Mouse (Mus musculus) CH12.LX (cell line): ENCODE results near the gene Grid1. TPM values are rescaled to one million over a fixed set of nuclear protein-coding genes. Genes with fewer than 3 reads are reported as not detected.

Experiments
- DNase-seq: peaks from one replicate; pipeline ENCODE4 v3.0.0-alpha.2; 2013; ENCODE audit errors: extremely low read depth
- H3K27ac ChIP-seq: 2 replicates; pipeline ENCODE4 v1.5.1; 2012; ENCODE audit warnings: low read depth, mild to moderate bottlenecking, control low read depth, moderate library complexity; ENCODE audit not compliant: insufficient read depth
- H3K27me3 ChIP-seq: replicated peaks from 2 replicates; pipeline ENCODE3; 2012; ENCODE audit warnings: inconsistent platforms
- H3K36me3 ChIP-seq, 2 experiments: replicated peaks in 1 of 2; 2 replicates each; pipeline versions ENCODE3 to v1.6.1; 2012; ENCODE audit warnings: inconsistent platforms in 1 of 2, low read length in 1 of 2, mild to moderate bottlenecking in 1 of 2, mixed read lengths in 1 of 2, moderate library complexity in 1 of 2; ENCODE audit not compliant: control insufficient read depth in 1 of 2, insufficient read depth in 1 of 2
- H3K4me1 ChIP-seq, 2 experiments: 2 replicates each; pipeline ENCODE4 v1.6.1; 2012; ENCODE audit warnings: inconsistent platforms in 1 of 2, moderate library complexity in 1 of 2; ENCODE audit not compliant: insufficient read depth in 2 of 2, control insufficient read depth in 1 of 2
- H3K4me2 ChIP-seq: 2 replicates; pipeline ENCODE4 v1.6.1; 2012; ENCODE audit warnings: low read depth, mild to moderate bottlenecking, control low read depth; ENCODE audit not compliant: poor library complexity, insufficient read depth, severe bottlenecking
- H3K4me3 ChIP-seq, 3 experiments: fragments of 150-350 bp in 1 of 3; sonication (generic) in 1 of 3; replicated peaks in 1 of 3; 2 replicates each; pipeline versions ENCODE3 to v1.5.1; 2011 to 2012; ENCODE audit warnings: low read depth in 2 of 3, low read length in 2 of 3, mild to moderate bottlenecking in 2 of 3, moderate library complexity in 2 of 3, control low read depth in 1 of 3, improper control_type of control experiment in 1 of 3, inconsistent platforms in 1 of 3, mixed read lengths in 1 of 3; ENCODE audit not compliant: poor library complexity in 1 of 3
- H3K79me2 ChIP-seq: replicated peaks from 2 replicates; pipeline ENCODE4 v1.6.1; 2012; ENCODE audit warnings: mild to moderate bottlenecking, moderate library complexity; ENCODE audit not compliant: control insufficient read depth, poor library complexity, insufficient read depth, severe bottlenecking; ENCODE audit errors: extremely low read depth
- H3K9ac ChIP-seq: 2 replicates; pipeline ENCODE4 v1.6.1; 2012; ENCODE audit warnings: low read depth, mild to moderate bottlenecking, control low read depth, moderate library complexity; ENCODE audit not compliant: insufficient read depth
- H3K9me3 ChIP-seq: replicated peaks from 2 replicates; pipeline ENCODE3; 2012; ENCODE audit warnings: low read length, inconsistent platforms, mixed read lengths
- BHLHE40 ChIP-seq: IDR thresholded peaks from 2 replicates; pipeline ENCODE4 v1.6.1; 2011; ENCODE audit warnings: mild to moderate bottlenecking, low read depth, low read length, improper control_type of control experiment
- CHD1 ChIP-seq: IDR thresholded peaks from 2 replicates; pipeline ENCODE4 v1.6.1; 2012; ENCODE audit warnings: low read depth, low read length, improper control_type of control experiment, inconsistent platforms
- CHD2 ChIP-seq: IDR thresholded peaks from 2 replicates; pipeline ENCODE4 v1.6.1; 2011; ENCODE audit warnings: low read length, improper control_type of control experiment
- CTCF ChIP-seq, 2 experiments: IDR thresholded peaks in 1 of 2; conservative IDR thresholded peaks in 1 of 2; 2 replicates each; pipeline ENCODE4 v1.5.1; 2011 to 2012; ENCODE audit warnings: low read depth in 2 of 2, low read length in 2 of 2, improper control_type of control experiment in 1 of 2, inconsistent platforms in 1 of 2, mild to moderate bottlenecking in 1 of 2, moderate library complexity in 1 of 2
- E2F4 ChIP-seq: IDR thresholded peaks from 2 replicates; pipeline ENCODE4 v1.6.1; 2011; ENCODE audit warnings: low read depth, low read length, improper control_type of control experiment; ENCODE audit not compliant: insufficient replicate concordance
- ELF1 ChIP-seq: IDR thresholded peaks from 2 replicates; pipeline ENCODE4 v1.6.1; 2014; ENCODE audit warnings: low read depth, mild to moderate bottlenecking, inconsistent platforms, low read length, improper control_type of control experiment
- EP300 ChIP-seq: IDR thresholded peaks from 2 replicates; pipeline ENCODE4 v1.6.1; 2011; ENCODE audit warnings: low read length, improper control_type of control experiment
- GABPA ChIP-seq: IDR thresholded peaks from 2 replicates; pipeline ENCODE4 v1.6.1; 2012; ENCODE audit warnings: low read depth, low read length, improper control_type of control experiment, inconsistent platforms; ENCODE audit not compliant: insufficient replicate concordance
- HCFC1 ChIP-seq: IDR thresholded peaks from 2 replicates; pipeline ENCODE4 v1.6.1; 2012; ENCODE audit warnings: low read depth, mild to moderate bottlenecking, inconsistent platforms, low read length, improper control_type of control experiment
- JUN ChIP-seq: IDR thresholded peaks from 2 replicates; pipeline ENCODE4 v1.6.1; 2011; ENCODE audit warnings: low read depth, mild to moderate bottlenecking, low read length, improper control_type of control experiment, moderate library complexity; ENCODE audit not compliant: insufficient read depth
- JUND ChIP-seq: conservative IDR thresholded peaks from 2 replicates; pipeline ENCODE4 v1.6.1; 2011; ENCODE audit warnings: low read depth, low read length, improper control_type of control experiment
- MAX ChIP-seq: IDR thresholded peaks from 2 replicates; pipeline ENCODE4 v1.6.1; 2011; ENCODE audit warnings: low read length, improper control_type of control experiment
- MAZ ChIP-seq: IDR thresholded peaks from 2 replicates; pipeline ENCODE4 v1.6.1; 2012; ENCODE audit warnings: low read depth, mild to moderate bottlenecking, inconsistent platforms, low read length, improper control_type of control experiment, moderate library complexity
- MEF2A ChIP-seq: IDR thresholded peaks from 2 replicates; pipeline ENCODE4 v1.6.1; 2014; ENCODE audit warnings: low read depth, mild to moderate bottlenecking, inconsistent platforms, low read length, improper control_type of control experiment, borderline replicate concordance
- MXI1 ChIP-seq: IDR thresholded peaks from 2 replicates; pipeline ENCODE4 v1.6.1; 2011; ENCODE audit warnings: mild to moderate bottlenecking, low read depth, low read length, improper control_type of control experiment
- MYC ChIP-seq: IDR thresholded peaks from 2 replicates; pipeline ENCODE4 v1.6.1; 2011; ENCODE audit warnings: low read depth, mild to moderate bottlenecking, improper control_type of control experiment, low read length
- POLR2A ChIP-seq: IDR thresholded peaks from 2 replicates; pipeline ENCODE4 v1.6.1; 2011; ENCODE audit warnings: low read depth, mild to moderate bottlenecking, improper control_type of control experiment, low read length
- RAD21 ChIP-seq: IDR thresholded peaks from 2 replicates; pipeline ENCODE4 v1.6.1; 2011; ENCODE audit warnings: low read depth, mild to moderate bottlenecking, low read length, improper control_type of control experiment, moderate library complexity
- RCOR1 ChIP-seq: conservative IDR thresholded peaks from 2 replicates; pipeline ENCODE4 v1.6.1; 2012; ENCODE audit warnings: low read depth, mild to moderate bottlenecking, inconsistent platforms, low read length, improper control_type of control experiment
- SIN3A ChIP-seq: IDR thresholded peaks from 2 replicates; pipeline ENCODE4 v1.6.1; 2012; ENCODE audit warnings: low read length, improper control_type of control experiment, inconsistent platforms
- TBP ChIP-seq: conservative IDR thresholded peaks from 2 replicates; pipeline ENCODE4 v1.6.1; 2011; ENCODE audit warnings: low read depth, low read length, improper control_type of control experiment
- TCF12 ChIP-seq: IDR thresholded peaks from 2 replicates; pipeline ENCODE4 v1.6.1; 2014; ENCODE audit warnings: low read depth, mild to moderate bottlenecking, inconsistent platforms, low read length, improper control_type of control experiment
- USF1 ChIP-seq: IDR thresholded peaks from 2 replicates; pipeline ENCODE4 v1.6.1; 2014; ENCODE audit warnings: low read depth, mild to moderate bottlenecking, inconsistent platforms, low read length, improper control_type of control experiment
- USF2 ChIP-seq: conservative IDR thresholded peaks from 2 replicates; pipeline ENCODE4 v1.6.1; 2011; ENCODE audit warnings: low read depth, low read length, improper control_type of control experiment
- ZC3H11A ChIP-seq: IDR thresholded peaks from 2 replicates; pipeline ENCODE4 v1.6.1; 2012; ENCODE audit warnings: low read depth, mild to moderate bottlenecking, inconsistent platforms, low read length, improper control_type of control experiment
- ZMIZ1 ChIP-seq: IDR thresholded peaks from 2 replicates; pipeline ENCODE4 v1.6.1; 2012; ENCODE audit warnings: low read depth, mild to moderate bottlenecking, inconsistent platforms, low read length, improper control_type of control experiment
- ZNF384 ChIP-seq: IDR thresholded peaks from 2 replicates; pipeline ENCODE4 v1.6.1; 2012; ENCODE audit warnings: low read depth, low read length, improper control_type of control experiment, inconsistent platforms
- dilution Hi-C: fragments of 300-500 bp; cut with MboI; formaldehyde crosslinking; loops from 2 replicates; pipeline ENCODE4 v1.14.3; 2020; ENCODE audit warnings: low sequenced_read_pairs; ENCODE audit not compliant: extremely low pct_unique_long_range_greater_than_20kb, extremely low pct_ligation_motif_present
- in situ Hi-C: fragments of 300-500 bp; cut with MboI; formaldehyde crosslinking; loops from 3 replicates; pipeline ENCODE4 v1.14.3; 2019; ENCODE audit warnings: low sequenced_read_pairs, low pct_ligation_motif_present, low pct_unique_long_range_greater_than_20kb, mixed read lengths
- polyA plus RNA-seq: library from polyadenylated mRNA; unstranded; fragments of >175 nt; gene quantifications from 2 replicates; pipeline ENCODE4 v1.2.1, GENCODE M21; 2012; ENCODE audit warnings: low read depth; ENCODE audit not compliant: insufficient read length
- total RNA-seq, 2 experiments: library from RNA; depleted of rRNA; stranded (reverse); fragments of 300-350 nt in 1 of 2; fragments of >200 nt in 1 of 2; gene quantifications; 2 replicates each; pipeline ENCODE4 v1.2.3; 2012 to 2014

Gene Grid1
- total and polyA plus RNA-seq, 3 experiments = not detected

DNA sequence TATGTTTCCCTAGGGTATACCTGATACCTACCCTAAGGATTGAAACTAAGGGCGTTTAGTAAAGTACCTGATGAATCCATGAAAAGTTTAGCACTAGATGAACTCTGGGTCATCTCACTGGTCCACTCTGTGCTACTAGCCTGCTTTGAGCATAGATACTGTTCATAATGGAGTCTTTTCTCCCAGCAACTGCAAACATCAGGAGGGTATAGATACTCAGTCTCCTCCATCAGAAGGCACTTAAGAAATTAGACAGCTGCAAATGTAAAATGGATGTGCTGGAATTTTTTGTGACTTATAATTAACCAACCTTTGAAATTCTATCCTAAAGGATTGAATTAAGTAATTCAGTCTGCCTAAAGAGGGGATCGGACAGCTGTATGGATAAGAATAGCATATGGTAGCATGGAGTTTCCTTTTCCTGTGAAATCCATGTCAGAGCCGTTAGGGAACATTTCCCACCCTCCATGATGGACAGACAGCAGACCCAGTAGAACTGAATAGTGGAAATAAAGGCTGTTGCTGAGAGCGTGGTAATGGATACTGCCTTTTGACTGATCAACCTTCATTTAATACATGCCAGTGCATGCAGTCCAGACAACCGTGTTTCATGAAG lies 303.5 kb downstream of the Grid1 start:
- Histone ChIP-seq H3K9me3 (no peaks in the 10 kb centered on the region), H3K27ac (no peak overlapping the region), H3K27me3 (peaks cover 43% of the 10 kb centered on the region), H3K36me3 (no peaks in the 10 kb centered on the region), H3K4me1 (no peaks in the 10 kb centered on the region), H3K4me3 (no peak overlapping the region), H3K79me2 (no peaks in the 10 kb centered on the region), H3K4me2 (no peak overlapping the region), H3K9ac (no peak overlapping the region)
- in situ Hi-C loops = no loop called here
- no peak for DNase-seq
- TF ChIP-seq ZNF384 (no peak), CHD2 (no peak), MAX (no peak), CTCF (conservative IDR thresholded peaks at IDR 0.05 in 1 of 2, IDR thresholded peaks at IDR 0.05 in 1 of 2; ENCODE audit: low read depth in 2 of 2, low read length in 2 of 2) (no peak), HCFC1 (no peak), JUND (no peak), CHD1 (no peak), ZC3H11A (no peak), USF2 (no peak), JUN (no peak), MEF2A (no peak), BHLHE40 (no peak), MAZ (no peak), ELF1 (no peak), RCOR1 (no peak)
- dilution Hi-C loops = no loop called here

DNA sequence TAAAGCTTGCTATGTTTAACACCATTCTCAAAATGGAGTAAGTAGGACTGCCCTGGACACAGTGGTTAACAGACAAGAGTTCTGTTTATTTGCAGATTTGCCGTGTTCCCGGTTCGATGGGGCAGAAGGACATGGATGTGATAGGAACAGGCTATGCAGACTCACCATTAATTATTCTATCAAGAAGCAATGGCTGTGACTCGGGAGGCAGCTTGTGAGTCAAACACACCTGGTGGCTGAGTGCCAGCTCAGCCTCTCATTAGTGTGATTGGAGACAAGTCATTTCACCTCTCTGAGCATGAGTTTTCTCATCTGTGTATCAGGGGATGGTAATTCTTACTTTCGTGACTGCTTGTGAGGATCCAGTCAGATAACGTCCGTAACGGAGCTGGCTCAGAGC lies 307.7 kb downstream of the Grid1 start:
- TF ChIP-seq MEF2A (no peak), POLR2A (no peak), RCOR1 (no peak), MAX (no peak), TCF12 (no peak), MYC (no peak), GABPA (no peak), SIN3A (no peak), TBP (no peak), JUN (no peak), ZNF384 (no peak), RAD21 (no peak), ZMIZ1 (no peak), EP300 (no peak), USF1 (no peak), CHD2 (no peak), E2F4 (no peak), MXI1 (no peak), USF2 (no peak)
- Histone ChIP-seq H3K27me3 (peaks cover 14% of the 10 kb centered on the region), H3K4me1 (no peaks in the 10 kb centered on the region), H3K27ac (no peak overlapping the region), H3K79me2 (no peaks in the 10 kb centered on the region), H3K9me3 (no peaks in the 10 kb centered on the region), H3K9ac (no peak overlapping the region), H3K4me2 (no peak overlapping the region), H3K36me3 (no peaks in the 10 kb centered on the region), H3K4me3 (no peak overlapping the region)
- DNase-seq = no peak
- dilution Hi-C loops = no loop called here
- in situ Hi-C loops = no loop called here
